26 mouse cellular contexts compared by ENCODE assay signal in the genomic region with DNA sequence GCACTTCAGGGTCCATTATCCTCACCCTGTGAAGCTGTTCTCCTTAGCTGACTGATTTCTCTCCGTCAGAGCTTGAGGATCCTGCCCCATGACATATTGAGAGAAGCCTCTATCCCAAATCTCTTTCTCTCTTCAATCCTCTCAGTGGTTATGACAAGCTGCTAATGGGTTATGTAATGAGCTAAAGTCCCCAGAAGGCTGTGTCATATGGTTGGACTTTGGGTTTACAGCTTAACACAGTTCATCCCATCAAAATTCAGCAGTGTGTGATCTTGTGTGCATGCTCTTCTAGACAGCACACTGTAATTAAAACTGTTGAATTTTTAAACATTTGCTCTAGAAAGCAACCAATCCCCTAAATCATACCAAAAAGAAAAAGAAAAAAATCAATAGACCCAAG.
A peak's percentile ranks its signal among the peaks of the same experiment; 100 is the strongest.
DNase-seq lines count a peak whose midpoint lies in the region; ATAC-seq and TF ChIP-seq lines count a peak whose summit lies in the region.
"Had no signal": no experiment of that assay in that cellular context is flagged by ENCODE, and none has a peak within 500 bp of the region (broad histone marks: within the 10 kb centered on the region; RNA-seq: fewer than 3 reads in every experiment).

No protein-coding gene starts in this region.

- no peak overlapping the region for H3K9ac ChIP-seq in forebrain, postnatal 0 days
- H3K9ac ChIP-seq in forebrain, embryonic 12.5 days, result no peak overlapping the region
- H3K9ac ChIP-seq in kidney, postnatal 0 days (ENCODE audit: low read depth, low read length), result no peak overlapping the region
- no peak overlapping the region for H3K9ac ChIP-seq in kidney, embryonic 14.5 days (ENCODE audit: low read depth, low read length)
- H3K9ac ChIP-seq: heart, embryonic 13.5 days; hindbrain, embryonic 12.5 days; limb, embryonic 12.5 days; liver, embryonic 13.5 days; midbrain, embryonic 12.5 days; neural tube, embryonic 13.5 days had no signal

- ATAC-seq in forebrain, postnatal 0 days, result peak; percentile 88
- no peak for ATAC-seq in forebrain, embryonic 12.5 days (ENCODE audit: low FRiP score)
- 0 out of 2 replicates have a peak, but pooled peaks have one; percentile 54 for ATAC-seq in kidney, postnatal 0 days (replicated peaks; ENCODE audit: low FRiP score, low read depth)
- no peak for ATAC-seq in kidney, embryonic 14.5 days (ENCODE audit: low FRiP score, low TSS enrichment)

- no peaks in the 10 kb centered on the region for H3K27me3 ChIP-seq in forebrain, postnatal 0 days (ENCODE audit: insufficient read depth, low read length)
- no peaks in the 10 kb centered on the region for H3K27me3 ChIP-seq in forebrain, embryonic 12.5 days
- H3K27me3 ChIP-seq in kidney, postnatal 0 days (ENCODE audit: insufficient read depth, low read length), result no peaks in the 10 kb centered on the region
- no peaks in the 10 kb centered on the region for H3K27me3 ChIP-seq in kidney, embryonic 14.5 days (ENCODE audit: control insufficient read depth, insufficient read depth, low read length)
- H3K27me3 ChIP-seq: heart, embryonic 13.5 days; hindbrain, embryonic 12.5 days; limb, embryonic 12.5 days; liver, embryonic 13.5 days; midbrain, embryonic 12.5 days; neural tube, embryonic 13.5 days had no signal

- H3K27ac ChIP-seq in forebrain, postnatal 0 days (ENCODE audit: low read depth, low read length), result no peak overlapping the region
- no peak overlapping the region for H3K27ac ChIP-seq in forebrain, embryonic 12.5 days
- no peak overlapping the region for H3K27ac ChIP-seq in kidney, postnatal 0 days
- no peak overlapping the region for H3K27ac ChIP-seq in kidney, embryonic 14.5 days (ENCODE audit: low read depth, low read length)
- H3K27ac ChIP-seq: embryonic facial prominence, embryonic 10.5 days; heart, adult 2 months; heart, embryonic 13.5 days; hindbrain, embryonic 12.5 days; layer of hippocampus, adult 2 months; limb, embryonic 12.5 days; liver, embryonic 13.5 days; midbrain, embryonic 12.5 days; neural tube, embryonic 13.5 days had no signal

- DNase-seq in forebrain, postnatal 0 days, result peak; percentile 25
- DNase-seq in kidney, postnatal 0 days (ENCODE audit: low spot score), result no peak
- DNase-seq in brain, adult 2 months (ENCODE audit: low read depth, low spot score), result peak; percentile 8
- DNase-seq in retina, embryonic 14.5 days (ENCODE audit: low spot score), result peak; percentile 21
- no peak for DNase-seq in gastrocnemius, adult 8-10 months (ENCODE audit: low spot score in 2 of 2)
- DNase-seq: adrenal gland, postnatal 25 days; cerebellum, adult 11 months; cerebellum, adult 9-11 months; gastrocnemius, postnatal 25 days; heart, adult 2 months; heart, postnatal 14 days; layer of hippocampus, postnatal 36 days; liver, embryonic 13.5 days; lung, adult 2 months; lung, postnatal 14 days; right cerebral cortex, postnatal 25 days; spleen, adult 18-20 months had no signal

- no peak for TF ChIP-seq CTCF in forebrain, postnatal 0 days (IDR thresholded peaks at IDR 0.05; ENCODE audit: low read depth)
- no peak for TF ChIP-seq CTCF in kidney, postnatal 0 days (IDR thresholded peaks at IDR 0.05; ENCODE audit: low read depth)

- 46% methylated on average over 1 of the region's 1 CpGs for WGBS in forebrain, postnatal 0 days
- 79% methylated on average over 1 of the region's 1 CpGs for WGBS in forebrain, embryonic 12.5 days
- WGBS in kidney, postnatal 0 days, result 76% methylated on average over 1 of the region's 1 CpGs
- 60% methylated on average over 1 of the region's 1 CpGs for WGBS in kidney, embryonic 14.5 days

- H3K36me3 ChIP-seq in forebrain, postnatal 0 days (ENCODE audit: insufficient read depth), result no peaks in the 10 kb centered on the region
- H3K36me3 ChIP-seq in forebrain, embryonic 12.5 days (replicated peaks), result no peaks in the 10 kb centered on the region
- H3K36me3 ChIP-seq in kidney, postnatal 0 days (ENCODE audit: insufficient read depth, low read length), result no peaks in the 10 kb centered on the region
- H3K36me3 ChIP-seq in kidney, embryonic 14.5 days (ENCODE audit: control insufficient read depth, insufficient read depth, low read length), result no peaks in the 10 kb centered on the region
- H3K36me3 ChIP-seq: embryonic facial prominence, embryonic 10.5 days; heart, embryonic 13.5 days; hindbrain, embryonic 12.5 days; limb, embryonic 12.5 days; liver, embryonic 13.5 days; midbrain, embryonic 12.5 days; neural tube, embryonic 13.5 days had no signal

- H3K4me2 ChIP-seq in forebrain, postnatal 0 days (ENCODE audit: low read depth), result no peak overlapping the region
- H3K4me2 ChIP-seq in forebrain, embryonic 12.5 days, result no peak overlapping the region
- H3K4me2 ChIP-seq in kidney, postnatal 0 days (ENCODE audit: low read length), result no peak overlapping the region
- H3K4me2 ChIP-seq in kidney, embryonic 14.5 days (replicated peaks; ENCODE audit: low read depth, low read length), result no peak overlapping the region
- H3K4me2 ChIP-seq: heart, embryonic 13.5 days; hindbrain, embryonic 12.5 days; limb, embryonic 12.5 days; liver, embryonic 13.5 days; midbrain, embryonic 12.5 days; neural tube, embryonic 13.5 days had no signal

- H3K4me1 ChIP-seq in forebrain, postnatal 0 days (ENCODE audit: insufficient read depth), result peaks cover 3% of the 10 kb centered on the region; the same call in 1 of the 2 replicates
- H3K4me1 ChIP-seq in forebrain, embryonic 12.5 days, result no peaks in the 10 kb centered on the region
- H3K4me1 ChIP-seq in kidney, postnatal 0 days (replicated peaks; ENCODE audit: insufficient read depth, low read length), result no peaks in the 10 kb centered on the region
- H3K4me1 ChIP-seq in kidney, embryonic 14.5 days (ENCODE audit: control insufficient read depth, insufficient read depth, low read length), result no peaks in the 10 kb centered on the region
- H3K4me1 ChIP-seq: embryonic facial prominence, embryonic 10.5 days; heart, embryonic 13.5 days; hindbrain, embryonic 12.5 days; limb, embryonic 12.5 days; liver, embryonic 13.5 days; midbrain, embryonic 12.5 days; neural tube, embryonic 13.5 days had no signal

- no peaks in the 10 kb centered on the region for H3K9me3 ChIP-seq in forebrain, postnatal 0 days (ENCODE audit: low read length)
- no peaks in the 10 kb centered on the region for H3K9me3 ChIP-seq in forebrain, embryonic 12.5 days
- no peaks in the 10 kb centered on the region for H3K9me3 ChIP-seq in kidney, postnatal 0 days (replicated peaks; ENCODE audit: low read length)
- no peaks in the 10 kb centered on the region for H3K9me3 ChIP-seq in kidney, embryonic 14.5 days (ENCODE audit: control insufficient read depth, low read length)
- H3K9me3 ChIP-seq: hindbrain, embryonic 12.5 days; midbrain, embryonic 12.5 days; neural tube, embryonic 13.5 days had no signal

- no peak overlapping the region for H3K4me3 ChIP-seq in forebrain, postnatal 0 days (ENCODE audit: low read depth, low read length)
- no peak overlapping the region for H3K4me3 ChIP-seq in forebrain, embryonic 12.5 days (replicated peaks)
- H3K4me3 ChIP-seq in kidney, postnatal 0 days (replicated peaks; ENCODE audit: low read depth, low read length), result no peak overlapping the region
- H3K4me3 ChIP-seq in kidney, embryonic 14.5 days (ENCODE audit: low read length), result no peak overlapping the region
- H3K4me3 ChIP-seq: embryonic facial prominence, embryonic 10.5 days; heart, adult 2 months; heart, embryonic 13.5 days; hindbrain, embryonic 12.5 days; layer of hippocampus, adult 2 months; limb, embryonic 12.5 days; liver, embryonic 13.5 days; midbrain, embryonic 12.5 days; neural tube, embryonic 13.5 days had no signal

Comparison
In these comparisons a context has a peak if more than half of its experiments do, and no peak if none do; other contexts are left out.
1. ATAC-seq: peak in forebrain, postnatal 0 days (single experiment) and kidney, postnatal 0 days (single experiment); none in forebrain, embryonic 12.5 days (single experiment) and kidney, embryonic 14.5 days (single experiment).
2. DNase-seq: peak in forebrain, postnatal 0 days (single experiment), brain, adult 2 months (single experiment) and retina, embryonic 14.5 days (single experiment); none in kidney, postnatal 0 days (single experiment) and gastrocnemius, adult 8-10 months (0 of 2).